Mouse (Mus musculus): ENCODE data around the gene Cldn14. TPM values are rescaled to one million over a fixed set of nuclear protein-coding genes. Genes with fewer than 3 reads are reported as not detected.
"Not testable (repeated sequence)": the region's sequence is repeated elsewhere in the genome, so short reads cannot be mapped to it uniquely, and the experiment has no call there.

Gene Cldn14
- polyA plus RNA-seq, 1 experiment from 2014 or later, result not detected

GRCm38 (mm10) chr16:94032270-94032669 lies 23.6 kb upstream of the Cldn14 start:
- Histone ChIP-seq H3K27me3 (no peaks in the 10 kb centered on the region), H3K27ac (no peak overlapping the region), H3K36me3 (no peaks in the 10 kb centered on the region), H3K4me1 (peaks cover 8% of the 10 kb centered on the region), H3K9ac (no peak overlapping the region), H3K9me3 (no peaks in the 10 kb centered on the region), H3K4me2 (no peak overlapping the region), H3K4me3 (no peak overlapping the region)
- 84% methylated on average over 5 of the region's 5 CpGs for WGBS
- ATAC-seq (ENCODE audit: insufficient number of reproducible peaks, low FRiP score, low TSS enrichment, low read depth), result no peak

GRCm38 (mm10) chr16:94023352-94024280 lies 15.0 kb upstream of the Cldn14 start:
- H3K27ac ChIP-seq, result peak overlapping the region; percentile 43; the same call in 1 of the 2 replicates
- no peaks in the 10 kb centered on the region for H3K9me3 ChIP-seq
- H3K4me3 ChIP-seq, result no peak overlapping the region
- ATAC-seq (ENCODE audit: insufficient number of reproducible peaks, low FRiP score, low TSS enrichment, low read depth), result no peak
- no peaks in the 10 kb centered on the region for H3K36me3 ChIP-seq
- 67% methylated on average over 28 of the region's 28 CpGs for WGBS
- H3K4me1 ChIP-seq, result 0 out of 2 replicates have a peak, but pooled peaks cover 6% of the 10 kb centered on the region
- no peaks in the 10 kb centered on the region for H3K27me3 ChIP-seq
- no peak overlapping the region for H3K9ac ChIP-seq
- no peak overlapping the region for H3K4me2 ChIP-seq

GRCm38 (mm10) chr16:94019725-94020124 lies 11.1 kb upstream of the Cldn14 start:
- WGBS, result 69% methylated on average over 8 of the region's 8 CpGs
- not testable (repeated sequence) for H3K27ac ChIP-seq; ATAC-seq (ENCODE audit: insufficient number of reproducible peaks, low FRiP score, low TSS enrichment, low read depth)

GRCm38 (mm10) chr16:94017953-94018352 lies 9.3 kb upstream of the Cldn14 start:
- no peaks in the 10 kb centered on the region for H3K9me3 ChIP-seq
- whole genome bisulfite sequencing, result 62% methylated on average over 4 of the region's 4 CpGs
- no peak overlapping the region for H3K4me2 ChIP-seq
- no peaks in the 10 kb centered on the region for H3K36me3 ChIP-seq
- no peak overlapping the region for H3K27ac ChIP-seq
- no peaks in the 10 kb centered on the region for H3K27me3 ChIP-seq
- H3K4me1 ChIP-seq, result no peaks in the 10 kb centered on the region
- no peak for ATAC-seq (ENCODE audit: insufficient number of reproducible peaks, low FRiP score, low TSS enrichment, low read depth)
- no peak overlapping the region for H3K9ac ChIP-seq
- no peak overlapping the region for H3K4me3 ChIP-seq

More at GRCm38 (mm10) chr16:94019725-94020124, 11.1 kb upstream of the Cldn14 start:
- not testable (repeated sequence) for H3K27me3 ChIP-seq, H3K4me3 ChIP-seq, H3K4me1 ChIP-seq, H3K4me2 ChIP-seq, H3K9me3 ChIP-seq, H3K36me3 ChIP-seq, H3K9ac ChIP-seq

GRCm38 (mm10) chr16:94014489-94015096 lies 6.0 kb upstream of the Cldn14 start:
- Histone ChIP-seq H3K4me2 (no peak overlapping the region), H3K4me3 (no peak overlapping the region), H3K9ac (no peak overlapping the region), H3K27ac (no peak overlapping the region), H3K9me3 (no peaks in the 10 kb centered on the region), H3K36me3 (no peaks in the 10 kb centered on the region), H3K27me3 (peaks cover 8% of the 10 kb centered on the region; the same call in 1 of the 2 replicates), H3K4me1 (peaks cover 9% of the 10 kb centered on the region; the same call in 1 of the 2 replicates)
- WGBS, result 84% methylated on average over 5 of the region's 5 CpGs
- no peak for ATAC-seq (ENCODE audit: insufficient number of reproducible peaks, low FRiP score, low TSS enrichment, low read depth)

GRCm38 (mm10) chr16:94013328-94014086 lies 4.9 kb upstream of the Cldn14 start:
- H3K27ac ChIP-seq; H3K36me3 ChIP-seq; H3K9me3 ChIP-seq; ATAC-seq (ENCODE audit: insufficient number of reproducible peaks, low FRiP score, low TSS enrichment, low read depth); H3K4me2 ChIP-seq; H3K27me3 ChIP-seq; H3K4me1 ChIP-seq; H3K9ac ChIP-seq; H3K4me3 ChIP-seq: not testable (repeated sequence)
- 79% methylated on average over 8 of the region's 8 CpGs for WGBS

GRCm38 (mm10) chr16:94011224-94011623 lies 2.6 kb upstream of the Cldn14 start:
- WGBS, result 5% methylated on average over 5 of the region's 5 CpGs
- Histone ChIP-seq H3K4me2 (no peak overlapping the region), H3K27me3 (peaks cover 13% of the 10 kb centered on the region), H3K36me3 (no peaks in the 10 kb centered on the region), H3K27ac (no peak overlapping the region), H3K4me1 (peaks cover 16% of the 10 kb centered on the region), H3K9me3 (no peaks in the 10 kb centered on the region), H3K4me3 (no peak overlapping the region), H3K9ac (no peak overlapping the region)
- ATAC-seq (ENCODE audit: insufficient number of reproducible peaks, low FRiP score, low TSS enrichment, low read depth), result no peak

- no peak overlapping the region for H3K4me3 ChIP-seq
- H3K4me1 ChIP-seq, result peaks cover 16% of the 10 kb centered on the region
- H3K27me3 ChIP-seq, result peaks cover 13% of the 10 kb centered on the region
- WGBS, result 63% methylated on average over 3 of the region's 3 CpGs
- no peak overlapping the region for H3K4me2 ChIP-seq
- H3K36me3 ChIP-seq, result no peaks in the 10 kb centered on the region
- H3K9ac ChIP-seq, result no peak overlapping the region
- ATAC-seq (ENCODE audit: insufficient number of reproducible peaks, low FRiP score, low TSS enrichment, low read depth), result no peak
- no peaks in the 10 kb centered on the region for H3K9me3 ChIP-seq
- H3K27ac ChIP-seq, result no peak overlapping the region
These were observed 2.0 kb upstream of the Cldn14 start for GRCm38 (mm10) chr16:94010633-94011032.

- WGBS, result 73% methylated on average over 5 of the region's 5 CpGs
- H3K4me1 ChIP-seq, result peaks cover 16% of the 10 kb centered on the region
- no peak overlapping the region for H3K9ac ChIP-seq
- no peak for ATAC-seq (ENCODE audit: insufficient number of reproducible peaks, low FRiP score, low TSS enrichment, low read depth)
- H3K4me3 ChIP-seq, result no peak overlapping the region
- H3K36me3 ChIP-seq, result no peaks in the 10 kb centered on the region
- H3K9me3 ChIP-seq, result no peaks in the 10 kb centered on the region
- H3K4me2 ChIP-seq, result no peak overlapping the region
- peaks cover 13% of the 10 kb centered on the region for H3K27me3 ChIP-seq
- H3K27ac ChIP-seq, result no peak overlapping the region
These were observed 1.5 kb upstream of the Cldn14 start for GRCm38 (mm10) chr16:94010156-94010555.

GRCm38 (mm10) chr16:94009356-94009755 lies 719 bp upstream of the Cldn14 start:
- Histone ChIP-seq H3K36me3 (no peaks in the 10 kb centered on the region), H3K4me1 (peaks cover 16% of the 10 kb centered on the region), H3K4me3 (no peak overlapping the region), H3K9me3 (no peaks in the 10 kb centered on the region), H3K27ac (no peak overlapping the region), H3K4me2 (no peak overlapping the region), H3K27me3 (peaks cover 13% of the 10 kb centered on the region), H3K9ac (no peak overlapping the region)
- WGBS, result 48% methylated on average over 5 of the region's 5 CpGs
- ATAC-seq (ENCODE audit: insufficient number of reproducible peaks, low FRiP score, low TSS enrichment, low read depth), result no peak

- 47% methylated on average over 23 of the region's 23 CpGs for WGBS
- no peak overlapping the region for H3K9ac ChIP-seq
- peaks cover 16% of the 10 kb centered on the region for H3K4me1 ChIP-seq
- no peak overlapping the region for H3K4me3 ChIP-seq
- H3K36me3 ChIP-seq, result no peaks in the 10 kb centered on the region
- ATAC-seq (ENCODE audit: insufficient number of reproducible peaks, low FRiP score, low TSS enrichment, low read depth), result no peak
- no peak overlapping the region for H3K27ac ChIP-seq
- H3K27me3 ChIP-seq, result peaks cover 12% of the 10 kb centered on the region
- no peak overlapping the region for H3K4me2 ChIP-seq
- H3K9me3 ChIP-seq, result no peaks in the 10 kb centered on the region
These were observed 1.7 kb downstream of the Cldn14 start for GRCm38 (mm10) chr16:94006706-94007665.
